Mouse (Mus musculus): ENCODE data around the gene Epn3. TPM values are rescaled to one million over a fixed set of nuclear protein-coding genes. Genes with fewer than 3 reads are reported as not detected.

Gene Epn3
- total and polyA plus RNA-seq, 2 experiments from 2014 or later = 2.7 to 3.6 TPM

GRCm38 (mm10) chr11:94466333-94466855 lies 33.4 kb downstream of the Epn3 start:
- Histone ChIP-seq H3K27ac (no peak overlapping the region), H3K9me3 (ENCODE audit: low read length) (no peaks in the 10 kb centered on the region), H3K4me3 (ENCODE audit: low read length) (no peak overlapping the region), H3K4me1 (ENCODE audit: insufficient read depth, low read length) (peaks cover 36% of the 10 kb centered on the region), H3K9ac (replicated peaks; ENCODE audit: low read length) (no peak overlapping the region), H3K36me3 (ENCODE audit: insufficient read depth, low read length) (peaks cover 3% of the 10 kb centered on the region; the same call in 1 of the 2 replicates), H3K4me2 (ENCODE audit: low read depth, low read length) (no peak overlapping the region), H3K27me3 (ENCODE audit: insufficient read depth, low read length) (no peaks in the 10 kb centered on the region)
- DNase-seq (ENCODE audit: low spot score) (no peak), ATAC-seq (no peak)
- whole genome bisulfite sequencing = 78% methylated on average over 17 of the region's 17 CpGs
- TF ChIP-seq CTCF (IDR thresholded peaks at IDR 0.05; ENCODE audit: low read depth) = no peak

GRCm38 (mm10) chr11:94464170-94464569 lies 35.6 kb downstream of the Epn3 start:
- DNase-seq (ENCODE audit: low spot score) (no peak), ATAC-seq (no peak)
- WGBS = 41% methylated on average over 2 of the region's 2 CpGs
- TF ChIP-seq CTCF (IDR thresholded peaks at IDR 0.05; ENCODE audit: low read depth) = no peak
- H3K27ac ChIP-seq = no peak overlapping the region
- peaks cover 10% of the 10 kb centered on the region; the same call in 1 of the 2 replicates for H3K36me3 ChIP-seq (ENCODE audit: insufficient read depth, low read length)
- no peaks in the 10 kb centered on the region for H3K27me3 ChIP-seq (ENCODE audit: insufficient read depth, low read length)
- H3K4me2 ChIP-seq (ENCODE audit: low read depth, low read length) = no peak overlapping the region
- no peaks in the 10 kb centered on the region for H3K9me3 ChIP-seq (ENCODE audit: low read length)
- H3K4me3 ChIP-seq (ENCODE audit: low read length) = no peak overlapping the region
- H3K9ac ChIP-seq (replicated peaks; ENCODE audit: low read length) = no peak overlapping the region
- H3K4me1 ChIP-seq (ENCODE audit: insufficient read depth, low read length) = peaks cover 27% of the 10 kb centered on the region

GRCm38 (mm10) chr11:94461856-94462255 lies 37.9 kb downstream of the Epn3 start:
- Histone ChIP-seq H3K4me1 (ENCODE audit: insufficient read depth, low read length) (peaks cover 12% of the 10 kb centered on the region; the same call in 1 of the 2 replicates), H3K27ac (no peak overlapping the region), H3K4me3 (ENCODE audit: low read length) (no peak overlapping the region), H3K9me3 (ENCODE audit: low read length) (no peaks in the 10 kb centered on the region), H3K9ac (replicated peaks; ENCODE audit: low read length) (no peak overlapping the region), H3K27me3 (ENCODE audit: insufficient read depth, low read length) (no peaks in the 10 kb centered on the region), H3K36me3 (ENCODE audit: insufficient read depth, low read length) (peaks cover 23% of the 10 kb centered on the region), H3K4me2 (ENCODE audit: low read depth, low read length) (no peak overlapping the region)
- DNase-seq (ENCODE audit: low spot score) (no peak), ATAC-seq (no peak)
- TF ChIP-seq CTCF (IDR thresholded peaks at IDR 0.05; ENCODE audit: low read depth) = no peak
- WGBS = 90% methylated on average over 11 of the region's 11 CpGs

GRCm38 (mm10) chr11:94457001-94457400 lies 42.8 kb downstream of the Epn3 start:
- ATAC-seq = no peak

GRCm38 (mm10) chr11:94456347-94456746 lies 43.4 kb downstream of the Epn3 start:
- WGBS = 70% methylated on average over 3 of the region's 3 CpGs
- Histone ChIP-seq H3K4me1 (ENCODE audit: insufficient read depth, low read length) (peaks cover 10% of the 10 kb centered on the region; the same call in 1 of the 2 replicates), H3K4me3 (ENCODE audit: low read length) (no peak overlapping the region), H3K9me3 (ENCODE audit: low read length) (no peaks in the 10 kb centered on the region), H3K4me2 (ENCODE audit: low read depth, low read length) (no peak overlapping the region), H3K36me3 (ENCODE audit: insufficient read depth, low read length) (peaks cover 19% of the 10 kb centered on the region), H3K27me3 (ENCODE audit: insufficient read depth, low read length) (no peaks in the 10 kb centered on the region), H3K9ac (replicated peaks; ENCODE audit: low read length) (no peak overlapping the region; the same call in 1 of the 2 replicates), H3K27ac (no peak overlapping the region)
- no peak for TF ChIP-seq CTCF (IDR thresholded peaks at IDR 0.05; ENCODE audit: low read depth)
- no peak for ATAC-seq
- no peak for DNase-seq (ENCODE audit: low spot score)

More at GRCm38 (mm10) chr11:94457001-94457400, 42.8 kb downstream of the Epn3 start:
- H3K27ac ChIP-seq = no peak overlapping the region
- H3K4me2 ChIP-seq (ENCODE audit: low read depth, low read length) = no peak overlapping the region
- H3K27me3 ChIP-seq (ENCODE audit: insufficient read depth, low read length) = no peaks in the 10 kb centered on the region
- peaks cover 10% of the 10 kb centered on the region; the same call in 1 of the 2 replicates for H3K4me1 ChIP-seq (ENCODE audit: insufficient read depth, low read length)
- no peak for DNase-seq (ENCODE audit: low spot score)
- peaks cover 23% of the 10 kb centered on the region for H3K36me3 ChIP-seq (ENCODE audit: insufficient read depth, low read length)
- no peak for TF ChIP-seq CTCF (IDR thresholded peaks at IDR 0.05; ENCODE audit: low read depth)
- no peak overlapping the region; the same call in 1 of the 2 replicates for H3K9ac ChIP-seq (replicated peaks; ENCODE audit: low read length)
- H3K4me3 ChIP-seq (ENCODE audit: low read length) = no peak overlapping the region
- 84% methylated on average over 15 of the region's 15 CpGs for WGBS
- no peaks in the 10 kb centered on the region for H3K9me3 ChIP-seq (ENCODE audit: low read length)

GRCm38 (mm10) chr11:94455161-94455820 lies 44.5 kb downstream of the Epn3 start:
- H3K4me3 ChIP-seq (ENCODE audit: low read length) = no peak overlapping the region
- H3K27me3 ChIP-seq (ENCODE audit: insufficient read depth, low read length) = no peaks in the 10 kb centered on the region
- no peak overlapping the region for H3K27ac ChIP-seq
- DNase-seq (ENCODE audit: low spot score) (no peak), ATAC-seq (0 out of 2 replicates have a peak, but pooled peaks have one; percentile 42)
- H3K4me2 ChIP-seq (ENCODE audit: low read depth, low read length) = no peak overlapping the region
- no peaks in the 10 kb centered on the region for H3K9me3 ChIP-seq (ENCODE audit: low read length)
- H3K36me3 ChIP-seq (ENCODE audit: insufficient read depth, low read length) = peaks cover 16% of the 10 kb centered on the region
- 60% methylated on average over 10 of the region's 10 CpGs for WGBS
- H3K4me1 ChIP-seq (ENCODE audit: insufficient read depth, low read length) = peaks cover 13% of the 10 kb centered on the region
- TF ChIP-seq CTCF (IDR thresholded peaks at IDR 0.05; ENCODE audit: low read depth) = no peak
- H3K9ac ChIP-seq (replicated peaks; ENCODE audit: low read length) = 0 out of 2 replicates have a peak overlapping the region, but pooled peaks have one; percentile 3

GRCm38 (mm10) chr11:94454756-94455155 lies 45.0 kb downstream of the Epn3 start:
- H3K36me3 ChIP-seq (ENCODE audit: insufficient read depth, low read length) = peaks cover 16% of the 10 kb centered on the region
- H3K4me1 ChIP-seq (ENCODE audit: insufficient read depth, low read length) = peaks cover 13% of the 10 kb centered on the region
- no peaks in the 10 kb centered on the region for H3K9me3 ChIP-seq (ENCODE audit: low read length)
- no peaks in the 10 kb centered on the region for H3K27me3 ChIP-seq (ENCODE audit: insufficient read depth, low read length)
- DNase-seq (ENCODE audit: low spot score) = no peak
- H3K27ac ChIP-seq = no peak overlapping the region
- no peak overlapping the region for H3K4me3 ChIP-seq (ENCODE audit: low read length)
- TF ChIP-seq CTCF (IDR thresholded peaks at IDR 0.05; ENCODE audit: low read depth) = no peak
- no peak overlapping the region for H3K9ac ChIP-seq (replicated peaks; ENCODE audit: low read length)
- 61% methylated on average over 5 of the region's 5 CpGs for WGBS
- ATAC-seq = no peak
- no peak overlapping the region for H3K4me2 ChIP-seq (ENCODE audit: low read depth, low read length)
